Mouse (Mus musculus): ENCODE measurements around the gene Bbx. TPM values are rescaled to one million over a fixed set of nuclear protein-coding genes. Genes with fewer than 3 reads are reported as not detected.

Gene Bbx
- total RNA-seq, 1 experiment = 31.2 TPM

DNA sequence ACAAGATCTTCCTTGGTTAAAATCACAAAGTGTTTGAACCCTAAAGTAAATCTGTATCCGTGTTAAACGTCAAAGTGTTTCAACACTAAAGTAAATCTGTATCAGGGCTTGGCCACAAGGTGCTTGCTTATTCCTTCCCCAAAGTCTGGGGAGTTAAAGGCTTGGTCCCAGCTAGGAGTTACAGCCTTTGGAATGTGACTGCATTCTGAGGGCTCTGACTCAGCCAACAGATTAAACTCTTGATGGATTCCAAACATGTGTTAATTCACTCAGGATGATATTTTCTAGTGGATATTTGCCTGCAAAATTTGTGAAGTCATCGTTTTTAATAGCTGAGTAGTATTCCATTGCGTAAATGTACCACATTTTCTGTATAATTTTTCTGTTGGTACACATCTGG lies 120.6 kb downstream of the Bbx start:
- no peak for TF ChIP-seq CHD2 (IDR thresholded peaks at IDR 0.05; ENCODE audit: low read depth, low read length)
- TF ChIP-seq HCFC1 (IDR thresholded peaks at IDR 0.05; ENCODE audit: borderline replicate concordance, insufficient read depth, low read length) = no peak
- in situ Hi-C loops (cut with MboI; ENCODE audit: low sequenced_read_pairs in 2 of 2, unreplicated experiment in 2 of 2) = no loop called here
- H3K4me3 ChIP-seq (ENCODE audit: insufficient read depth in 1 of 2, low read depth in 1 of 2, low read length in 2 of 2, poor library complexity in 1 of 2, severe bottlenecking in 1 of 2) = no peak overlapping the region
- no peaks in the 10 kb centered on the region for H3K36me3 ChIP-seq (ENCODE audit: control insufficient read depth, insufficient read depth, low read length, poor library complexity, severe bottlenecking)
- no peaks in the 10 kb centered on the region for H3K4me1 ChIP-seq (ENCODE audit: control insufficient read depth in 2 of 2, insufficient read depth in 2 of 2, low read length in 2 of 2, poor library complexity in 1 of 2)
- DNase-seq (ENCODE audit: low read depth, low spot score) = no peak
- H3K27ac ChIP-seq (ENCODE audit: insufficient read depth, low read depth, low read length, poor library complexity, severe bottlenecking) = no peak overlapping the region
- no peak overlapping the region for H3K9ac ChIP-seq (ENCODE audit: insufficient read depth, low read depth, low read length, poor library complexity, severe bottlenecking)
- no peaks in the 10 kb centered on the region for H3K9me3 ChIP-seq (ENCODE audit: control insufficient read depth, insufficient read depth, low read depth, low read length)

DNA sequence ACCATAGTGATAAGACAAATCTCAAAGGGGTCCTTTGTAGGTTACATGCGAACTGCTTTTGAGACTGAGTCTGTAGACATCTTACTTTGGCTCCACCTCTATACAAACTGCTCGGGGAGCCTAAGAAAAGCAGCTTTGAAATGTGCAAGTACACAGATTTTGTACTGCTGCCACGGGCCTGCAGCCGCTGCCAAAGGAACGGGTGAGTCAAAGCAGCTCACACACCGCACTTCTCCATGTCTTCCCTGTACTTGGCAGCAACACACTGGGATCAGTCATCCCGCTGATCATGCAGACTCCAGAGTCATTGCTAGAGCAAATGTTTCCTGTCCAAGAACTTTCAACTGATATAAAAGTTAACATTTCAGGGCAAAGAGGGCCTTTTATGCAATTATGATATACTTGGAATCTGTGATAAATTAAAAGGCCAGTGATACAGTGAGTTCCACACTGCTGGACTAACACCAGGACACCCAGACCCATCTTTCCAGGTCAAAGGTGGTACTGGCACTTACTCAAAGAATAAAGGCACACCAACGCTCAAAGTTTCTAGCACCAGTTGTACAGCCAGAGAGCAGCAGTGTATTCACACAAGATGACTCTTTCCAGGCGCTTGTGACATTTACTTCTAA lies 122.7 kb downstream of the Bbx start:
- Histone ChIP-seq H3K9ac (ENCODE audit: insufficient read depth, low read depth, low read length, poor library complexity, severe bottlenecking) (no peak overlapping the region), H3K9me3 (ENCODE audit: control insufficient read depth, insufficient read depth, low read depth, low read length) (no peaks in the 10 kb centered on the region), H3K36me3 (ENCODE audit: control insufficient read depth, insufficient read depth, low read length, poor library complexity, severe bottlenecking) (no peaks in the 10 kb centered on the region), H3K4me3 (ENCODE audit: insufficient read depth in 1 of 2, low read depth in 1 of 2, low read length in 2 of 2, poor library complexity in 1 of 2, severe bottlenecking in 1 of 2) (no peak overlapping the region), H3K4me1 (ENCODE audit: control insufficient read depth in 2 of 2, insufficient read depth in 2 of 2, low read length in 2 of 2, poor library complexity in 1 of 2) (no peaks in the 10 kb centered on the region), H3K27ac (ENCODE audit: insufficient read depth, low read depth, low read length, poor library complexity, severe bottlenecking) (no peak overlapping the region)
- no peak for DNase-seq (ENCODE audit: low read depth, low spot score)
- in situ Hi-C loops (cut with MboI; ENCODE audit: low sequenced_read_pairs in 2 of 2, unreplicated experiment in 2 of 2) = no loop called here
- no peak for TF ChIP-seq CHD2 (IDR thresholded peaks at IDR 0.05; ENCODE audit: low read depth, low read length)
- TF ChIP-seq MAFK (IDR thresholded peaks at IDR 0.05; ENCODE audit: insufficient read depth, low read depth, low read length) = no peak
- no peak for TF ChIP-seq HCFC1 (IDR thresholded peaks at IDR 0.05; ENCODE audit: borderline replicate concordance, insufficient read depth, low read length)
- no peak for TF ChIP-seq ZNF384 (IDR thresholded peaks at IDR 0.05; ENCODE audit: low read depth, low read length)
- TF ChIP-seq ZC3H11A (IDR thresholded peaks at IDR 0.05; ENCODE audit: borderline replicate concordance, low read depth, low read length) = no peak

DNA sequence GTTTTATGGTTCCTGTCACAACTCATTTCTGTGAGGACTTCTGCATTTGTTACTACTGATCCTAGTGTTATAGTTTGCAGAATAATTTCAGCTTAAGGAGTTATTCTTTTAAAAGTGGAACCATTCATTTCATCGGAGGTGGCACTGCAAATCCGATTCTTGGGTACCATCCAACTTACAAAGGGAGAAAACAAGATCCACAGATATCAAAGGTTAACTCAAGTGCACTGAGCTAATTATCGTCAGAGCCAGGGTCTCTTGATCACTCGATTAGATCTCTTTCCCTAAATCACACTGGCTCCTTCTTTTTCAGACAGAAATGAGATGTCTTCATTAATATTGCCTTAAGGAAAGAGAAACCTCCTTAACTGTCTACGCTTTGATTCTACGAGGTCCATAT lies 123.9 kb downstream of the Bbx start:
- Histone ChIP-seq H3K27ac (ENCODE audit: insufficient read depth, low read depth, low read length, poor library complexity, severe bottlenecking) (no peak overlapping the region), H3K4me3 (ENCODE audit: insufficient read depth in 1 of 2, low read depth in 1 of 2, low read length in 2 of 2, poor library complexity in 1 of 2, severe bottlenecking in 1 of 2) (no peak overlapping the region), H3K36me3 (ENCODE audit: control insufficient read depth, insufficient read depth, low read length, poor library complexity, severe bottlenecking) (no peaks in the 10 kb centered on the region), H3K4me1 (ENCODE audit: control insufficient read depth in 2 of 2, insufficient read depth in 2 of 2, low read length in 2 of 2, poor library complexity in 1 of 2) (no peaks in the 10 kb centered on the region), H3K9ac (ENCODE audit: insufficient read depth, low read depth, low read length, poor library complexity, severe bottlenecking) (no peak overlapping the region), H3K9me3 (ENCODE audit: control insufficient read depth, insufficient read depth, low read depth, low read length) (no peaks in the 10 kb centered on the region)
- TF ChIP-seq CHD2 (IDR thresholded peaks at IDR 0.05; ENCODE audit: low read depth, low read length) = no peak
- TF ChIP-seq HCFC1 (IDR thresholded peaks at IDR 0.05; ENCODE audit: borderline replicate concordance, insufficient read depth, low read length) = no peak
- no peak for TF ChIP-seq ZNF384 (IDR thresholded peaks at IDR 0.05; ENCODE audit: low read depth, low read length)
- TF ChIP-seq ZC3H11A (IDR thresholded peaks at IDR 0.05; ENCODE audit: borderline replicate concordance, low read depth, low read length) = no peak
- no peak for TF ChIP-seq MAFK (IDR thresholded peaks at IDR 0.05; ENCODE audit: insufficient read depth, low read depth, low read length)
- no peak for DNase-seq (ENCODE audit: low read depth, low spot score)
- in situ Hi-C loops (cut with MboI; ENCODE audit: low sequenced_read_pairs in 2 of 2, unreplicated experiment in 2 of 2) = no loop called here

DNA sequence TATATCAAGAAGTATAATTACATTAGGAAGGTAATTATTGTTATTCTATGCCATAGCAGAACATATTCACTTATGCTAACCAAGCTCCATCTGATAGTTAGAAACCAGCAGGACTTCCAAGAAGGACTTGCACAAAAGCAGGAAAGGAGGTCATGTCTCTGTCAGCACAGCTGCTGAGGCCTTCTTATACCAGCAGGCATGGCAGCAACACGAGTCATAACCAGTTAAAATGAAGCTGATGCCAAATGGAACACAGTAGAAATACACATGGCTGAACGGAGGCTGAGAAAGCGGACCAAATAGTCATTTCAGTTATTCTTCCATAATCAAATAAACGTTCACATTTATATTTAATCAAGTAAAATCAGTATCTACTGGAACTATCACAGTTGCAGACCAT lies 125.0 kb downstream of the Bbx start:
- DNase-seq (ENCODE audit: low read depth, low spot score) = no peak
- no peak overlapping the region for H3K27ac ChIP-seq (ENCODE audit: insufficient read depth, low read depth, low read length, poor library complexity, severe bottlenecking)
- in situ Hi-C loops (cut with MboI; ENCODE audit: low sequenced_read_pairs in 2 of 2, unreplicated experiment in 2 of 2) = no loop called here
- TF ChIP-seq ZNF384 (IDR thresholded peaks at IDR 0.05; ENCODE audit: low read depth, low read length) = no peak
- no peak for TF ChIP-seq CHD2 (IDR thresholded peaks at IDR 0.05; ENCODE audit: low read depth, low read length)
- TF ChIP-seq MAFK (IDR thresholded peaks at IDR 0.05; ENCODE audit: insufficient read depth, low read depth, low read length) = no peak
- TF ChIP-seq HCFC1 (IDR thresholded peaks at IDR 0.05; ENCODE audit: borderline replicate concordance, insufficient read depth, low read length) = no peak
- no peak for TF ChIP-seq ZC3H11A (IDR thresholded peaks at IDR 0.05; ENCODE audit: borderline replicate concordance, low read depth, low read length)
- no peaks in the 10 kb centered on the region for H3K9me3 ChIP-seq (ENCODE audit: control insufficient read depth, insufficient read depth, low read depth, low read length)
- H3K4me1 ChIP-seq (ENCODE audit: control insufficient read depth in 2 of 2, insufficient read depth in 2 of 2, low read length in 2 of 2, poor library complexity in 1 of 2) = no peaks in the 10 kb centered on the region
- H3K36me3 ChIP-seq (ENCODE audit: control insufficient read depth, insufficient read depth, low read length, poor library complexity, severe bottlenecking) = no peaks in the 10 kb centered on the region
- H3K4me3 ChIP-seq (ENCODE audit: insufficient read depth in 1 of 2, low read depth in 1 of 2, low read length in 2 of 2, poor library complexity in 1 of 2, severe bottlenecking in 1 of 2) = no peak overlapping the region
- H3K9ac ChIP-seq (ENCODE audit: insufficient read depth, low read depth, low read length, poor library complexity, severe bottlenecking) = no peak overlapping the region

DNA sequence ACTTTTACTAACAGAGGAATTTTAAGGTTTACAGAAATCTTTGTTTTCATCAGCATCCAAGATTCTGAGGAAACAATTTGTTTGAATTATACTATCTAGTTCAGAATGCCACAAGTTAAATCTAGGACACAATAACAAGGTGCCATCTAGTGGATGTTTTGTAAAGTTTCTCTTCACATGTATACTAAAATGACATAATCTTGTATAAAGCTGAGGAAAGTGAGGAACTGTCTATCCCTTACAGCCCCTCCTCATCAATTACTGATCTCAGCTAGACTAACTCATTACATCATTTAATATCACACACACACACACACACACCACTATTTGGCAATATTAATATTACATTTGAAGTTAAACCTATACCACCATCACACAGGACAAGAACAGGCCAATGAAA lies 125.5 kb downstream of the Bbx start:
- Histone ChIP-seq H3K9ac (ENCODE audit: insufficient read depth, low read depth, low read length, poor library complexity, severe bottlenecking) (no peak overlapping the region), H3K27ac (ENCODE audit: insufficient read depth, low read depth, low read length, poor library complexity, severe bottlenecking) (no peak overlapping the region), H3K4me3 (ENCODE audit: insufficient read depth in 1 of 2, low read depth in 1 of 2, low read length in 2 of 2, poor library complexity in 1 of 2, severe bottlenecking in 1 of 2) (no peak overlapping the region), H3K9me3 (ENCODE audit: control insufficient read depth, insufficient read depth, low read depth, low read length) (no peaks in the 10 kb centered on the region), H3K36me3 (ENCODE audit: control insufficient read depth, insufficient read depth, low read length, poor library complexity, severe bottlenecking) (no peaks in the 10 kb centered on the region), H3K4me1 (ENCODE audit: control insufficient read depth in 2 of 2, insufficient read depth in 2 of 2, low read length in 2 of 2, poor library complexity in 1 of 2) (no peaks in the 10 kb centered on the region)
- TF ChIP-seq CHD2 (IDR thresholded peaks at IDR 0.05; ENCODE audit: low read depth, low read length) = no peak
- no peak for TF ChIP-seq HCFC1 (IDR thresholded peaks at IDR 0.05; ENCODE audit: borderline replicate concordance, insufficient read depth, low read length)
- no peak for TF ChIP-seq ZC3H11A (IDR thresholded peaks at IDR 0.05; ENCODE audit: borderline replicate concordance, low read depth, low read length)
- TF ChIP-seq MAFK (IDR thresholded peaks at IDR 0.05; ENCODE audit: insufficient read depth, low read depth, low read length) = no peak
- TF ChIP-seq ZNF384 (IDR thresholded peaks at IDR 0.05; ENCODE audit: low read depth, low read length) = no peak
- no peak for DNase-seq (ENCODE audit: low read depth, low spot score)
- in situ Hi-C loops (cut with MboI; ENCODE audit: low sequenced_read_pairs in 2 of 2, unreplicated experiment in 2 of 2) = no loop called here
